Mouse (Mus musculus) lung, postnatal 0 days (tissue): ENCODE results near the gene Pold2. TPM values are rescaled to one million over a fixed set of nuclear protein-coding genes. Genes with fewer than 3 reads are reported as not detected.
"Not testable (repeated sequence)": the region's sequence is repeated elsewhere in the genome, so short reads cannot be mapped to it uniquely, and the experiment has no call there.

Experiments used
- ATAC-seq: fragments of 200-750 bp; cut with Nextera tagmentation; 2 replicates; pipeline ENCODE4 v1.8.0; 2017; ENCODE audit warnings: moderate library complexity
- DNase-seq: peaks from one replicate; pipeline ENCODE4 v3.0.0-alpha.2; 2016; ENCODE audit warnings: low spot score
- H3K27ac ChIP-seq: fragments of 300-500 bp; sonication (generic); 2 replicates; pipeline ENCODE4 v1.5.1; 2014; ENCODE audit warnings: antibody characterized with exemption, mild to moderate bottlenecking, low read length, mixed read lengths
- H3K27me3 ChIP-seq: fragments of 300-500 bp; sonication (generic); replicated peaks from 2 replicates; pipeline ENCODE4 v1.6.1; 2014; ENCODE audit warnings: low read length, mixed read lengths; ENCODE audit not compliant: insufficient read depth
- H3K36me3 ChIP-seq: fragments of 300-500 bp; sonication (generic); 2 replicates; pipeline ENCODE4 v1.6.1; 2014; ENCODE audit warnings: low read length, mixed read lengths; ENCODE audit not compliant: insufficient read depth
- H3K4me1 ChIP-seq: fragments of 300-500 bp; sonication (generic); 2 replicates; pipeline ENCODE4 v1.6.1; 2014; ENCODE audit warnings: antibody characterized with exemption, low read depth, low read length, mixed read lengths; ENCODE audit not compliant: insufficient read depth
- H3K4me2 ChIP-seq: fragments of 300-500 bp; sonication (generic); replicated peaks from 2 replicates; pipeline ENCODE4 v1.6.1; 2014; ENCODE audit warnings: low read depth, mild to moderate bottlenecking, low read length, moderate library complexity, mixed read lengths
- H3K4me3 ChIP-seq: fragments of 300-500 bp; sonication (generic); 2 replicates; pipeline ENCODE4 v1.5.1; 2014; ENCODE audit warnings: low read depth, low read length
- H3K9ac ChIP-seq: fragments of 300-500 bp; sonication (generic); replicated peaks from 2 replicates; pipeline ENCODE4 v1.6.1; 2014; ENCODE audit warnings: low read depth, mild to moderate bottlenecking
- H3K9me3 ChIP-seq: fragments of 300-500 bp; sonication (generic); 2 replicates; pipeline ENCODE4 v1.6.1; 2016; ENCODE audit warnings: low read length, mixed read lengths
- CTCF ChIP-seq: IDR thresholded peaks from 2 replicates; pipeline ENCODE4 v1.5.1; 2016; ENCODE audit warnings: antibody characterized with exemption, mild to moderate bottlenecking
- EP300 ChIP-seq: IDR thresholded peaks from 2 replicates; pipeline ENCODE4 v1.6.1; 2016; ENCODE audit warnings: antibody characterized with exemption, mild to moderate bottlenecking, control low read depth
- WGBS: fragments of 180-500 bp; shearing (Covaris S2); extraction: QIAGEN DNeasy Blood & Tissue Kit; methylation state at CpG from one replicate; pipeline ENCODE4 v1.1.7; 2014; 5-methylcytosine and 5-hydroxymethylcytosine counted together
- polyA plus RNA-seq: library from polyadenylated mRNA; unstranded; fragments of >200 nt; fragmentation: Nextera tagmentation; extraction: Ambion mirVana; gene quantifications from 2 replicates; pipeline ENCODE4 v1.2.1, GENCODE M21; 2015

Pold2 gene
- polyA plus RNA-seq, 1 experiment from 2014 or later, result 30.1 TPM

GRCm38 (mm10) chr11:5893807-5894206, 15.7 kb upstream of the Pold2 start:
- 78% methylated on average over 6 of the region's 6 CpGs for WGBS

DNA sequence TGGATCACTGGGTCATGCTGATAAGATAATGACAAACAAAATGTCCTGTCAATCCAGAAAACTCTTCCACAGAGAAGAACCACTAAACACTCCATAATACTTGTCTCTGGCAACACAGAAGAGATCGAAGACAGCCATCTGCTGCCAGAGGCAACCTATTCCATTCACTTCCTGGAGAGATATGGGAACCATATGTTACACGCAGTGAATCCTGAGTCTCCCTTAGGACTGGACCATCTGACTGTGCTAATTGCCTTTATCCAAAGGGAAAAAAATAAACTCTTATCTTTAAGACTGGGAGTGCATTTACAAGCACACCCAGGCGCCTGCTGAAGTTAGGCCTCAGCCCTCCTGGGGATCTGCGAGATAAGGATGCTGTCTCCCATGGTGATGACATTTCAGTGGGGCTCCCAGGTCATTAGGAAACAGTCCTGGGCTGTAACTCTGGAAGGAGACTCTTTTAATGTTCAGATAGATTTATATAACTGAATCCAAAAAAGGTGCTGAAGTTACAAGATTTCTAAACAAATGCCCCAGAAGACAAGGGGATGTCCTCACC, 14.8 kb upstream of the Pold2 start:
- Histone ChIP-seq H3K4me3 (no peak overlapping the region), H3K9ac (no peak overlapping the region), H3K27ac (no peak overlapping the region), H3K36me3 (no peaks in the 10 kb centered on the region), H3K9me3 (no peaks in the 10 kb centered on the region), H3K4me1 (peaks cover 6% of the 10 kb centered on the region; the same call in 1 of the 2 replicates), H3K27me3 (no peaks in the 10 kb centered on the region), H3K4me2 (no peak overlapping the region)
- DNase-seq (no peak), ATAC-seq (no peak)
- WGBS, result 50% methylated on average over 4 of the region's 4 CpGs
- TF ChIP-seq EP300 (no peak), CTCF (no peak)

More at GRCm38 (mm10) chr11:5893807-5894206, 15.7 kb upstream of the Pold2 start:
- DNase-seq, result no peak
- H3K36me3 ChIP-seq, result no peaks in the 10 kb centered on the region
- TF ChIP-seq CTCF, result no peak
- no peak for TF ChIP-seq EP300
- no peak overlapping the region for H3K27ac ChIP-seq
- no peak overlapping the region for H3K4me2 ChIP-seq
- H3K4me1 ChIP-seq, result peaks cover 9% of the 10 kb centered on the region; the same call in 1 of the 2 replicates
- no peaks in the 10 kb centered on the region for H3K27me3 ChIP-seq
- no peaks in the 10 kb centered on the region for H3K9me3 ChIP-seq
- no peak overlapping the region for H3K4me3 ChIP-seq
- ATAC-seq, result no peak
- H3K9ac ChIP-seq, result no peak overlapping the region

DNA sequence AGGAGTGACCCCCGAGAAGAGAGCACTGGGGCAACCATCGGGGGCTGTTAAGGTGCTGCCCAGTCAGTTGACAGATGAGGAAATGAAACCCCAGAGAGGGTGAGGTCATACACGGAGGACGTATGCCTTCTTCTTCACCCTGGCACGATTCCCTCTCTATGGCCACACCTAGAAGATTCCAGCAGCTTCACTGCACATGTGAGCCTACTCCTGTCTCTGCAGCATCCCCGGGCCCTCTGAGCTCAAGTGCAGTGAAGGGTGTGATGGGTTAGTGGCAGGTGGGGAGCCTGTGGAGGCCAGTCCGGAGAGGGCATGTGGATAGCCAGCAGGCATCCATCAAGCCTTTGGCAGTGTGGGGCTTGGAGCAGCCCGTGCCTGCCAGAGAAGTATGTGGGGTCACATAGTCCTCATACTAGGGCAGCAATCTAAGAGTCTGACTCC, 14.1 kb upstream of the Pold2 start:
- Histone ChIP-seq H3K9ac (no peak overlapping the region), H3K27me3 (no peaks in the 10 kb centered on the region), H3K36me3 (no peaks in the 10 kb centered on the region), H3K4me2 (no peak overlapping the region), H3K4me3 (no peak overlapping the region), H3K4me1 (peaks cover under 1% of the 10 kb centered on the region; the same call in 1 of the 2 replicates), H3K9me3 (no peaks in the 10 kb centered on the region), H3K27ac (no peak overlapping the region)
- DNase-seq, result peak; percentile 39
- 13% methylated on average over 8 of the region's 8 CpGs for WGBS
- peak; percentile 23; the same call in 1 of the 2 replicates for ATAC-seq
- TF ChIP-seq CTCF (no peak), EP300 (no peak)

DNA sequence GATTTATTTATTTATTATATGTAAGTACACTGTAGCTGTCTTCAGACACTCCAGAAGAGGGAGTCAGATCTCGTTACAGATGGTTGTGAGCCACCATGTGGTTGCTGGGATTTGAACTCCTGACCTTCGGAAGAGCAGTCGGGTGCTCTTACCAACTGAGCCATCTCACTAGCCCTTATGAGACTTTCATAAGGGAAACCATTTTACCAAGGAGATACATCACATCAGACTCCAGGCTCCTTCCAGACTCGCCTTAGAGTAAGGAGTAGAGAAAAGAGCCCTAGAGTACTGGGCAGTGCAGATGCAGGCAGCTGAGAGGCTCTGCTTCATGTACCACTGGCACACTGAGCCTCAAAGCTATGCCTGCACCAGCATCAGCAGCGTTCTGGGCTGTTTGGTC, 10.5 kb upstream of the Pold2 start:
- 52% methylated on average over 4 of the region's 5 CpGs for WGBS
- H3K27ac ChIP-seq, result not testable (repeated sequence)

DNA sequence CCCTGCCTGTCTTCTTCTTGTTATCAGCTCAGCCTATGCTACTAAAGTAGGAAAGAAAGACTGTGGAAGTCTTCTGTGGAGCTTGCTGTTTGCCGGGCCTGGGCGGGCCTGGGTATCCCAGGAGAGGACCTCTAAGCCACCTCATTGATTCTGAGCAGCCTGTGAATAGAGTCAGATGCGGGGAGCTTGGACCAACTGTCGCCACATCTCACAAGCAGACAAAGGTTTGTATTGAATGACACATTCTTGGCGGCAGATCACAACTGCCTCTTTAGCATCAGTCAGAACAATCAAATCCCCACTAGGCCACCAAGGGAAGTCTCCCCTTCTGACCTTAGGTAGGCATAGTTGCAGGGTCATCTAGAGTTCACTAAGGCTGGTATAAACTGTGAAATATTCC, 9.2 kb upstream of the Pold2 start:
- H3K4me3 ChIP-seq, result no peak overlapping the region
- H3K36me3 ChIP-seq, result no peaks in the 10 kb centered on the region
- DNase-seq (no peak), ATAC-seq (no peak)
- WGBS, result 52% methylated on average over 5 of the region's 5 CpGs
- H3K27ac ChIP-seq, result no peak overlapping the region
- TF ChIP-seq CTCF (no peak), EP300 (no peak)
- H3K9me3 ChIP-seq, result no peaks in the 10 kb centered on the region
- H3K4me1 ChIP-seq, result no peaks in the 10 kb centered on the region
- H3K9ac ChIP-seq, result no peak overlapping the region
- no peaks in the 10 kb centered on the region for H3K27me3 ChIP-seq
- no peak overlapping the region for H3K4me2 ChIP-seq

More for the DNA sequence above, 10.5 kb upstream of the Pold2 start:
- not testable (repeated sequence) for H3K36me3 ChIP-seq, H3K4me1 ChIP-seq, ATAC-seq, H3K4me2 ChIP-seq, H3K9me3 ChIP-seq, H3K9ac ChIP-seq, H3K27me3 ChIP-seq, H3K4me3 ChIP-seq, DNase-seq

DNA sequence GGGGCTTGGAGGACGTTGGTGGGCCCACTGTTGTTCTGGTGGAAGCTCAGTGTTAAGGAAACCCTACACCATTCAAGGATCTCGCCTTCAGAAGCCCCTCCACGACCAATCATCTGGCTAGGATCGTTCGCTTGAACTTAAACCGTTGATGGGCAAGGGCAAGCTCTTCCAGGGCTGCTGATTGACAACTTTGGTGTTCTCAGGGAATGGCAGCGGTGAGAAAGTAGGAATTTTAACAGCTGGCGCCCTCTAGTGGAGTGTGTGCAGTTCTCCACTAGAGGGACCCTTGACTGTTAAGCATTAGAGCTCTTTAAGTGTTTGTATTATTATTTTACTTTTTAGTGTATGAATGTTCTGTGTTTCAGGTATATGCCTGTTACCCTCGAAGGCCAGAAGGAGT, 8.1 kb upstream of the Pold2 start:
- DNase-seq (peak; percentile 84), ATAC-seq (peak; percentile 58; the same call in 1 of the 2 replicates)
- no peak overlapping the region for H3K4me3 ChIP-seq
- no peak overlapping the region for H3K4me2 ChIP-seq
- H3K4me1 ChIP-seq, result no peaks in the 10 kb centered on the region
- H3K27ac ChIP-seq, result no peak overlapping the region
- H3K9ac ChIP-seq, result no peak overlapping the region
- 14% methylated on average over 9 of the region's 9 CpGs for WGBS
- no peaks in the 10 kb centered on the region for H3K36me3 ChIP-seq
- H3K9me3 ChIP-seq, result no peaks in the 10 kb centered on the region
- H3K27me3 ChIP-seq, result no peaks in the 10 kb centered on the region
- no peak for TF ChIP-seq EP300
- TF ChIP-seq CTCF, result peak; percentile 94
